Mouse (Mus musculus) erythroblast, adult 5-6 weeks (primary cell): ENCODE results near the gene Mmp28. TPM values are rescaled to one million over a fixed set of nuclear protein-coding genes. Genes with fewer than 3 reads are reported as not detected.

ENCODE experiments used
- ATAC-seq: replicated peaks from 2 replicates; pipeline ENCODE4 v1.8.0; 2016; ENCODE audit warnings: moderate number of reproducible peaks, mild to moderate bottlenecking, moderate TSS enrichment, inconsistent platforms; ENCODE audit not compliant: poor library complexity, low FRiP score, severe bottlenecking
- total RNA-seq, 2 experiments: library from RNA; stranded (forward) in 1 of 2; stranded (reverse) in 1 of 2; fragments of 150-400 nt in 1 of 2; fragments of 200-764, 138-1000 nt in 1 of 2; gene quantifications; 2 replicates each; pipeline versions ENCODE4 v1.2.3 to v1.2.4; 2015 to 2017; ENCODE audit warnings: low replicate concordance in 2 of 2

Gene Mmp28
- total RNA-seq (2015; ENCODE audit: low replicate concordance) (0.63 TPM in 1 of 2 replicates, not detected in the other), total RNA-seq (2017; ENCODE audit: low replicate concordance) (0.42 and 1.7 TPM in 2 replicates)

GRCm38 (mm10) chr11:83462711-83463244 lies at the start of gene Mmp28:
Gene Mmp28, minus strand, starts transcription at chr11:83463071.
- ATAC-seq, result no peak

GRCm38 (mm10) chr11:83509521-83509920 lies 46.6 kb upstream of the Mmp28 start:
- ATAC-seq, result no peak

- ATAC-seq, result no peak
Observed at GRCm38 (mm10) chr11:83504308-83504707, 41.4 kb upstream of the Mmp28 start.

- ATAC-seq, result no peak
Observed at GRCm38 (mm10) chr11:83495571-83495970, 32.7 kb upstream of the Mmp28 start.

GRCm38 (mm10) chr11:83491488-83491887 lies 28.6 kb upstream of the Mmp28 start:
- ATAC-seq, result no peak

- ATAC-seq, result peak; percentile 38
Observed at GRCm38 (mm10) chr11:83473235-83474016, 10.6 kb upstream of the Mmp28 start.

- ATAC-seq, result peak; percentile 93
Observed at GRCm38 (mm10) chr11:83472324-83473234, 9.7 kb upstream of the Mmp28 start, which contains the start of gene Taf15. Gene Taf15, plus strand, starts transcription at chr11:83473086.

- no peak for ATAC-seq
Observed at GRCm38 (mm10) chr11:83471766-83472165, 8.9 kb upstream of the Mmp28 start.

- no peak for ATAC-seq
Observed at GRCm38 (mm10) chr11:83468765-83469164, 5.9 kb upstream of the Mmp28 start.

GRCm38 (mm10) chr11:83467120-83467652 lies 4.3 kb upstream of the Mmp28 start:
- no peak for ATAC-seq

- ATAC-seq, result no peak
Observed at GRCm38 (mm10) chr11:83465976-83466375, 3.1 kb upstream of the Mmp28 start.

GRCm38 (mm10) chr11:83461462-83462027 lies 1.3 kb downstream of the Mmp28 start:
- ATAC-seq, result no peak

- no peak for ATAC-seq
Observed at GRCm38 (mm10) chr11:83457912-83458601, 4.8 kb downstream of the Mmp28 start.

GRCm38 (mm10) chr11:83457257-83457656 lies 5.6 kb downstream of the Mmp28 start:
- no peak for ATAC-seq

- no peak for ATAC-seq
Observed at GRCm38 (mm10) chr11:83455608-83456007, 7.3 kb downstream of the Mmp28 start.

- no peak for ATAC-seq
Observed at GRCm38 (mm10) chr11:83454548-83454947, 8.3 kb downstream of the Mmp28 start.

- no peak for ATAC-seq
Observed at GRCm38 (mm10) chr11:83451281-83451680, 11.6 kb downstream of the Mmp28 start.

GRCm38 (mm10) chr11:83450550-83450949 lies 12.3 kb downstream of the Mmp28 start:
- no peak for ATAC-seq

GRCm38 (mm10) chr11:83449298-83449697 lies 13.6 kb downstream of the Mmp28 start:
- no peak for ATAC-seq
